Mouse (Mus musculus): Measurements from ENCODE around the gene Sft2d2.

Sft2d2 gene

GRCm38 (mm10) chr1:165133279-165133678 is 61.0 kb downstream of the Sft2d2 start:
- DNase-seq (ENCODE audit: low spot score in 2 of 2): no peak

DNA sequence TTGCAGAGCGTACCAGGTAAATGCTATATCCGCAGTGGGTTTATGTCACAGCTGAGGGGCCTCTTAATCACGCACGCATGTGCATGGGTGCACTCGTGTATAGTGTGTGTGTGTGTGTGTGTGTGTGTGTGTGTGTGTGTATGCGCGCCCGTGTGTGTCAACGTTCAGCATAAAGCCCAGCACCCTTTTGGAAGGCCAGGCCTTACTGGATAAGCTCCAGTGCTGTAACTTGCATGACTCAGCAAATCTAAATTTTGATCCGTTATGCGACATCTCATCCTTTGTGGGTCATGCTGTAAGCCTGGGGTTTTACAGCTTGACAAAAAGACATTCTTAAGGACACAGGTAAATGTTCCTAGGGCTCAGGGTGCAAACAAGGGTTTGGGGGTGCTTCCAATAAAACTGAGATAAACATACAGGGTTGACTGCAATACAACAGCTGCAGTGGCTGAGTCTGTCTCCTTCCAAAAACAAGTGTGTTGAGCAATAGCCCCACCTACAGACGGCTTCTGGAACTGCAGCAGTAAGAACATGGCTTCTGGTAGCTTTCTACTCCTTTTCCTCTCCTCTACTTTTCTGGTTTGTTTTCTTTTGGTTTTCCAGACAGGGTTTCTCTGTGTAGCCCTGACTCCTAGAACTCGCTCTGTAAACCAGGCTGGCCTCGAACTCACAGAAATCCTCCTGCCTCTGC is 61.9 kb downstream of the Sft2d2 start:
- DNase-seq (ENCODE audit: low spot score in 2 of 2): peak; percentile 76 to 91

GRCm38 (mm10) chr1:165129573-165129972 is 64.7 kb downstream of the Sft2d2 start:
- DNase-seq (ENCODE audit: low spot score in 2 of 2): no peak

All from spleen, postnatal 4 days (tissue).